Mouse (Mus musculus) spleen, postnatal 36 days (tissue): ENCODE measurements at regions not wholly inside any gene's neighbourhood (a gene's known extent, or its start where the extent isn't known, plus 50 kb on each side); places are given as distances from the start of the nearest gene placed in this dataset.

ENCODE experiments used
- DNase-seq, 2 experiments: peaks; one replicate each; pipeline ENCODE4 v3.0.0; 2022; ENCODE audit warnings: low spot score in 2 of 2, mixed read lengths in 1 of 2

DNA sequence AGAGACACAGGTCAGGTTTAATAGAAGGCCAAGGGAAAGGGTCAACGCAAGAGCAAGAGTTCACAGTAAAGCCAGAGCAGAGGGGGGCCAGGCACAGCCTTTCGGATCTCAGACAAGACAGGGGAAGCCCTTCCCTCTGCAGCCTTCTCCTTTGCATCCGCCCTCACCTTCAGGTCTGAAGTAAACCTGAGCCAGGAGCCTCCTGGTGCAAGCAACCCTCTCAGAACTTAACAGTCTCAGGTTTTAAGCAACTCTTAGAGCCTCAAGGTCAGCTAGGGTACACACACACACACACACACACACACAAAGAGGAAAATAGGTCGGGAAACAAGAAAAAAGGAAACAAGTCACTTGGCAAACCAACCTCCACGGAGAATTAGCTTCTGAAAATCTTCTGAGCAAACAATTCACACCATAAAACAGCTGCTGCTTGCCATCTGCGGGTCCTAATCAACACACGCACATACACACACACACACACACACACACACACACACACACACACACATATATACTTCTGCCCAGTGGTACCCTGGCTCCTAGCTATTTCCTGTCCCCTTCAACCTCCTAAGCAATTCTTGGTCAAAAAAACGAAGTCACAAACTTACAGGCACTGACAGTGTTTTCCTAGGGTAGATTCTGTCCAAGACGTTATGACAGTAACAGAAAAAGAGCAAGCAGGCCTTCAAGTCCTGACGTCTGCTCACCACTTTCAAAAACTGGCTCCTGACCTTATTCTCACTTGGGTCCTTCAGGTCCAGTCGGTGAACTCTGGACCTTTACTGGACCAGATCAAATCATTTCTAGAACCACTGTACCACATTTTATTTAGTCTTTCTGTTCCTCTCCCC lies 196.4 kb downstream of the Sox4 start:
- peak in 1 of 2 experiments; percentile 18 for DNase-seq

DNA sequence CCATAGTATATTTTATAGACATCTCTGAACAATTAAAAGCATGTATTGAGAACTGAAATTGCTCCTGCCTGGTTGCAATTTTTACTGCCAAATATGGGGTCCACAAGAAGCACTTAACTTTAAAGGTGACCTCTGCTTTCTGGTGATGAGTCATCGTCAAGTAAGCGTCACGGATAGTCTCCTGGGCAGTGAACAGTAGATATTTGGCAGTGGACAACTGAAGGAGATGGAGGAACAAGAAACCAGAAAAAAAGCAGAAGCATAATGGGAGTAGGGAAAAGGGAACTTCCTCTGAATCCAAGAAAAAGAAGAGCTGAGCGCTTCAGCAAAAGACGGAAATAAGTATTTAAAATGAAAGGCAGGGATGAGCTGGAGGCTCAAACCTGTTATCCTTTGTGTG lies 199.3 kb downstream of the Sox4 start:
- DNase-seq: no peak

DNA sequence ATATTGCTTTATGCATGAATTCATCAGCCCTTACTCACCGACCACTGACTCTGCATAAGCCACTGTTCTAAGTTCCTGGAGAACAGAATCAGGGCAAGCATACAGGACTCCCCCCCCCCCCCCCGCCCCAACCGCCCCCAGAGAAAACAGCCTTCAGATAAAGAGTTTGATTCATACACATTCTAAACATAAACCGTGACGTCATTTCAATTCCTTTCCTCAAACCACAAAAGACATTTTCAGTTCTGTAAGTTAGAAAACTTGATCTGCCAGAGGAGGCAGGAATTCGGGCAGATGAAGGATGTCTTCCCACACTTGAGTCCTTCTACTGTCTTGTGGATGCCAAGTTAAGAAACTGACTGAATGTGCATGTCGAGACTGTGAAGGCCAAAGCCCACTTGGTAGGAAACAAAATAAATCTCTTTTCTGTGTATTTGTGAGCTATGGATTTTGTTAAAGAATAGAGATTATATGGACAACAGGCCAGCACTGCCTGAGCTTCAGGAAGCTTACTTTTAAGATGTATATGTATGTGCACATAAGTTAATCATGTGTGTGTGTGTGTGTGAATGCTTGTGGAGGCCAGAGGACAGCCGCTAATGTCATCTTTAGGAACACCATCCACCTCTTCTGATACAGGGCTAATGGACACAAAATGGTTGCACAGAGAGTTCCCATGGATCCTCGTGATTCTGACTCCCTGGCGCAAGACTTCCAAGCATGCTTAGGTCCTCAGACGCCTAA lies 202.4 kb downstream of the Sox4 start:
- DNase-seq: no peak

DNA sequence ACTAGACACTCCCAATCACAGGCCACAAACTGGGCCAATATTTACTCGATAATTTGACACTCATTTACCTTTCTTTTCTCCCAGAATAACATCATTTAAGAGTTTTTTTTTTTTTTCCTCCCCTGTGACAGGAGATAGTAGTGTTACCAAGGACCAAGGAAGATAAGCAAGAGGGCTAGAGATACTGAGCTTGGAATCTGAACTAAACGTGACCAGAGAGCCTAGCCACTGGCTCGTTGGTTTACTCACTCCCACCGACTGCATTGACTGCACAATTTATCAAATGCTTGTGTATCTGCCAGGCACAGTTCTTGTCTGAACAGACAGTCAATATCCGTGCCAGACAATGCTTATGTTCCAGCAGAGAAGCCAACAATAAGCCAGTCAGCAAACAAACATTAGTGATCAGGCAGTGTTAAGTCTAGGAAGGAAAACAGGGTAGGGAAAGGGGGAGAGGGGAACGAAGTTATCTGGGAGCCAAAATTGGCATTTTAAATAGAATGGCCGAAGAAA lies 213.3 kb downstream of the Sox4 start:
- DNase-seq: no peak

DNA sequence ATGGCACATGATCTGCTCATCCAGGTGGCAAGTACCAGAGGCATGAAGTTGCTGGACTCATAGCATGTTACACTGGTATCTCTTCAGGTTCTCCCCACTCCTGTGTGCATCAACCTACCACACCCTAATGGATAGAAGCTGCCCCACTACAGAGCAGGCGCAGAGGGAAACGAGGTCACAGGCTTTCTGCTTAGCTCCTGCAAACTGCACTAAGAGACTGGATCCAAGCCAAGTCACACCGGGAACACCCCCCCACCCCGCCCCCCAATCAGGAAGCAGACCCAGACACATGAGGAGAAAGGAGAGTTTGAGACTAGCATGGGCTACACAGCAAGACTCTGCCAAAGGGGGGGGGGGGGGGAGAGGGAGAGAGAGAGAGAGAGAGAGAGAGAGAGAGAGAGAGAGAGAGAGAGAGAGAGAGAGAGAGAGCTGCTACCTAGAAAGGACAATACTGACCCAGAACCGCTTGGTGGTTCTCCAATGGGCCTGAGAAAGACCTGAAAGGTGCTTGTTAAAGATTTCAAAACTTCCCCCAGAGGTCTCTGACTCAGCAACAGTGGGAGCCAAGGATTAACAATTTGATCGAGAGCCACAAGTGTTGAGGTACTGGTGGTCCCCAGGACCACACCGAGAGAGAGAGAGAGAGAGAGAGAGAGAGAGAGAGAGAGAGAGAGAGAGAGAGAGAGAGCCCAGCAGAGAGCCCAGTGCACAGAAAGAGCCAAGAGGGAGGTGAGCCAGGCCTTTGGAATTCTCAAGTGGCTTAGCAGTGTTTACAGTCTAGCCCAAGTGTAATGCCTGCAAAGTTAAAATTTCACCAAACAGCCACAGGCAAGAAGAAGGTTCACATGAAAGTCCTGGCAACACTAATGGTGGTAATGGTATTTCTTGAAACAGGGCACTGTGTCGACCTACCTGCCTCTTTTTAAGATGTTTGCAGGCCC lies 215.1 kb downstream of the Sox4 start:
- DNase-seq: no peak

DNA sequence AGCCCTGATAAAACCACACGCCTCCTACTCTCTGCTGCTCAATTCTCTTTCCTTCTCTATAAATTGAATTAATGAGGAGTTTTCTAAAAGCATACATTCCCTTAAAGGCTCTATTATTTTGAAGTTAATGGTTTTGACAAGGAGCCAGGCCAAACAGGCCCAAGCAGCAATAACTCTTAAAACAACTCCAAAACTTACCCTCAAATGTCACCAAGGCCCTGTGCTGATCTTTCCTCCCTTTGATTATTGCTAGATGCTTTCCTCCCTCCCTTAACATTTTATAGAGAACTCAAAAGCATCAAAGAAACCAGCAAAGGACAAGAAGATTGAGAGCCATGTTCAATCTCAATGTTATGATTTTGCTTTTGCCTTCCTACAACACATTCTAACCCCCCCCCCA lies 221.0 kb downstream of the Sox4 start:
- DNase-seq: no peak

DNA sequence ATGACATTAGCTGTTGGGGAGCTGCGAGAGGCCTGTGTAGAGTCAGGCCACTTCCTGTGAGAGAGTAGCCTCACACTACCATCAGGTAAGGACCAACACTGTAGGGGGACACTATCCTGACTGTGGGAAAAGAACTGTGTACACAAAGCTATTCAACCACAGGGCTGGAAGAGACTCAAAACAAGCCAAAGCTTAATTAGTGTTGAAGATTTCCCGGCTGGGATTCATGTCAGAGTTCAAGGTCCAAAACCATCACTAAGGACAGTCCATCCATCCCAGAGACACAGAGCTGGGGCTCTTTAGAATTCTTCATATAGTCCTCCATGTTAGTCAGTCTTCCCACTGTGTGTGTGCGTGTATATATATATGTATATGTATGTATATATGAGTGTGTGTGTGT lies 221.5 kb downstream of the Sox4 start:
- DNase-seq: no peak

DNA sequence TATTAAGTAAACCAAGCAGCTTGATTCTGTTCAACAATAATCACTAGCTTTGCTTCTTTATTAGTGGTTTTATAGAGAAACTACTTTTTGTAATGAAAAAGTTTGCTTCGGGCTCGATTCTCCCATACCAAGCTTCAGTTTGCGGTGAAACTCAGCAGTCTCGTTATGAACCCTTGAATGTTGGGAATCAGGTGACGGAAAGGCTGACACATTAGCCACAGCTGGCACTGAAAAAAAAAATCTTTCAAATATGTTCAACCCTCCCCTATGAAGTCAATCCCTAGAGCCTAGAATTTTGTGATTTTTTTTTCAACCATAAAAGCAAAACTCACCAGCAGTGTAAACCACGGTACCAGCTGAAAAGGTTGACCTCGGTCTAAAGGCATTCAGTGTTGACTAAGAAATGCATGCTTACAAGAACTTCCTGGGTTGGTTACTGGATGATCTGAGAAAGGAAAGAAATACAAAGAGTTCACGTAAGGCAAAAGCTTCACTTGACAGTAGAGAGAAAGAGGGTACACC lies 223.4 kb downstream of the Sox4 start:
- no peak for DNase-seq

DNA sequence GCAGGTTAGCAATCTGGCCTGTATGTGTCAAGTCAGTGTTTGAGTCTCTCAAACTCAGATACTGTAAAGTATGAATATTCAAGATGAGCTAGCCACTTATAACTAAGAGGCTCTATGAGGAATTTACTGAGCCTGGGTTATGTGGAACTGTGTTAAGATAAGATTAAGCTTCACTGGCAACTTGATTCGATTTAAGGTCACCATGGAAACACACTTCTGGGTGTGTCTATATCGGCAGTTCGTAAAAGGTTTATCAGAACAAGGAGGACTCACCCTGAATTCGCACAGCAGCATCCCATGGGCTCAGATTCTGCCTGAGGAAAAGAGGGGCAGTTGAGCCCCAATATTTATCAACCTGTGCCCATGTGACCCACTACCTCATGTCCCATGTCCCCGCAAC lies 224.7 kb downstream of the Sox4 start:
- DNase-seq: no peak

DNA sequence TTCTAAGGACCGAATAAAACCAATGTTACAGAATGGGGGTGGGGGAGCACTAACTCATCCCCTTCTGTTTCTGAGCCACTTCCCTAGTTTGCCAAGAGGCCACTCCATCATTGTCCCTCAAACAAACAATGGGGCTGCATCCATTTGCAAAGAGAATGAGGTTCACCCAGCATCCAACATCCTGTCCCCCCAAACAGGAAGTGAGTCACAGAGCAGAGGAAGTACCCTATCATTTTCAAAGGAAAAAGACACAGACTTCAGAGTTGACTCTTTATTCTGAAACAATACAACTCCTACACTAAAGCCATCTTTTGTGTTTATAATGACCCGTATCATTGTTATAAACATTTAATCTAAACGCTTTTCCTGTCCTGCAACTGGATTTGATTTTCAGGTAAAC lies 229.2 kb downstream of the Sox4 start:
- no peak for DNase-seq

DNA sequence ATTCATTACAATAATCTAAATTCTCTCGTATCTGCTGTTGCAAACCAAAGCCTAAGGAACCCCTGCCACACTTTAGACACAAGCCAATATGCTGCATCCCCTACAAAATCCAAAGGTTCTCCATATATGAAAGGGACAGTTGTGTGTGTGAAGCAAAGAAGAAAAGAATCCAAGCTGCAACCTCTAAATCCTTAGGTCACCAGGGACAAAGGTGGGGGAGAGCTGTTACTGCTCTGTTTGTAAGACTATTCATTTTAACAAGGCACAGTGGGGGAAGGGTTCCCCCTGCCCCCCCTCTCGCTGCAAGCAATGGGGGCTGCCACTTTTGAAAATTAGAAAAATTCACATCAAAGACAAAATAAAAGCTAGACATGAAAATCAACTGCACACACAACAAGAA lies 231.4 kb downstream of the Sox4 start:
- no peak for DNase-seq

DNA sequence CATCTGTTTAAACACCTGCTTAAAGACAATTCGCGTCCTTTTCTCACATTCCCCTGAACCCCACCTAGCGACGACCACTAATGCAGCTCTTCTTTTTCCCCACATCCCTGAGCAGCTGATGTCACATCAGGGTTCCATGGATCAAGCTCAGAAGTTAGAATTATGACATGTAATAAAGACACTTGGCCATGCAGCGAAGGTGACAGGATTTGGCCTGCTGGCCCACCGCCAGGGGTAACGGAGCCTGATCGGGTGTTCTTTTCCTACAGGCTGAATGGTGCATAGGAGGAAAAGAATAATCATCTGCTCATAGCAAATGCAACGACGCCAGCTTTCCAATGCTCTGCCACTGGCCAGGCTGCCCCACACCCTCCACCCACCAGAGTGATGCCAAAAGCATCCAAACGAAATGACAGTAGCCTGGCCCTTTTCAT lies 231.9 kb downstream of the Sox4 start:
- no peak for DNase-seq

DNA sequence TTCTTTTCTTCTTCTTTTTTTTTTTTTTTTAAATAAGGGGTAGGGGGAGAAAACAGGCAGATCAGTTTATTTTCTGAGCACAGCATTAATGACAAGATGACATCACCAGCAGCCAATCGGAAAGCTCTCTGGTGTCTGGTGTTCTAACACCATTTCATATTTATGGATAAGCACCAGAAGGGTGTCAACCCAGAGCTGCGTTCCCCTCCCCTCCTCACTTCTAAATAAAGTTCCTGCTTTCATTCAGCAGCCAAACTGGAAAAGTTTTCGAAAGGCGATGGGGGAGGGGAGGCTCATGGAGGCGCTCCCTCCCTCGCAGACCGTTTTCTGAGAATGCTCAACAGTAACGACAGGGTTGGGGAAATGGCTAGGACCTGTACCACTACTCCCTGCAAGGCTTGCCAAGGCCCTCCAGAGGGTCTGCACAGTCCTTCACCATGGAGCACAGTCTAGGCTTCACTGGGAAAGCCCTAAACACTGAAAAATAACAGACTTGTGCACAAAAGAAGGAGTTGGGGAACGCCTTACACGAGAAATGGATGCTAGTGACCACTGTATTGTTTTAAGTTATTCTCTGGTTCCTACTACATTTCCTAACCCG lies 232.8 kb downstream of the Sox4 start:
- DNase-seq: no peak

DNA sequence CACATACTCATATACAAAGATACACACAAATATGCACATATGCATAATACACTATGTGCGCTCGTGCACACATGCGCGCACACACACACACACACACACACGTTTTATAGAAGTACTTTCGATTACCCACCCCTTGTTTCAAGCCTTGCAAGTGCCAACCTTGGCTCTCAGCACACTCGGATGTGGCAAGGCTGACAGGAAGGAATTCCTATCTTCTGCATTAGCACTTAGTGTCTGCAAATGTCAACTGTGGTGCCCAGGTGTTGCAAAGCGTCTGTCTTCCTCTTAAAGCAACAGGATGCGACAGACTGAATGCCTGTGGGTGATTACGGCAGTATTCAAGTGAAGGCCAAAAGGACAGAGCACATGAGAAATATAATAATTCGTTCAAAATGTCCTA lies 233.3 kb downstream of the Sox4 start:
- peak in 1 of 2 experiments; percentile 2 for DNase-seq

DNA sequence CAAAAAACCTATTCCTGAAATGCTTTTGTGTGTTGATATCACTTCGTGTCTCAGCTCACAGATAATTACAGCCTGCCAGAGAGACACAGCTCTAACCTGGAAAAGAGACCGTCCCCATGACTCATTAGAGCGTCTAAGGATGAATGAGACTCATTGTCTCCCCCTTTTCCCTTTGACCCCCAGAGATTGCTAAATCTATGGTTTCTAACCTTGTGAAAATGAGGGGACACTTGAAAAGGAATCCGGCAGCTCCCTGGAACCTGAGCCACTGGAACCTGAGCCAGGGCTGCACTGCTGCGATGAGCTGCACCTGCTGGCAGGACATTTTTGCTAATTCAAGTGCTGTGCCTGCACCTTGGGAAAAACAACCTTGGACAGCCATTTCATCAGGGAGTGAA lies 234.6 kb downstream of the Sox4 start:
- DNase-seq: no peak

DNA sequence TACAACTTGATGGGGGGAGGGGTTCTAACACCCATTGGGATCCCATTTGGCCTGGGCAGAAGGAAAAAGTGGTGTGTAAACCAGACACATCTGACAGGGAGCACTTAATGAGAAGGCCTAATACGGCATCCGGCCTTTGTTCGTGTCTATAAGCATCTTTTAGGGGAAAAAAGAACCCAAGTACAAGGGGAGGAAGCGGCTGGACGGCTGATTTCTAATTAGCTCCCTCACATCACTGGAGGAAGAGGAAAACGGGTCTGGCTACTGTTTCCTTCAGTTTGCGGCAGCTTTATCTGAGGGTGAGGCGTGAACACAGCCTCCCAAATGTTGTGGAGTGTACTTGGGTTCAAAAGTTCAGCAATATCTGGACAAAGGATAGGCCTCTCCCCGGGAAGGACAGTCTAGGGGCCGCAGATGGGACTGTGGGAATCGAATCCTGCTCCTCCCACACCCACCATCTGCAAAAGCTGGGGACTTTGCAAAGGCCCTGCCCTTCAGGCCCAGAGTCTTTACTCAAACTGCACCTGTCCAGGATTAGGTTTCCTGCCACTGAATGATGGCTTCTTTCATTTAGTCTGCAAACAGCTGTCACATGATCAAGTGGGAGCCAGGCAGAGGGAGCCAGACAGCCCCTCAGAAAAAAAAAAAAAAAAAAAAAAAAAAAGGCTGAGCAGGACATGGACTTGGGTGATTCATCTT lies 235.2 kb downstream of the Sox4 start:
- no peak for DNase-seq

DNA sequence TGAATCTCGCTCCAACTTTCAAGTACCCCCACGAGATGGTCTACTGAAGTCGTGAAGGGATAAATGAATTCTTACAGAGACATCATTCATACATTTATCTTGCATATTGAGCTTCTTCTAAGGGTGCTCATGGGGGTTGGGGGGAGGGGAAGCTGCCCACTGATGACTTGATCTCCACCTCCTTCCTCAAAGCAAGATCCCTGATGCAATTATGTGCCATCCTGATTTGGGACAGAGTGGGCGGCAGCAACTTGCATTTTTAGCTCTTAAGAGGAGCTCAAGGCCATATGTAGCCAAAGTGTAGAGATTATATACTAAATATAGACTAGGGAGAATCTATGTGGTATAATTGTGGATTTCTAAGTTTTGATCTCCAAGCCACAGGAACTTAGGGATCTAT lies 236.1 kb downstream of the Sox4 start:
- DNase-seq: no peak

DNA sequence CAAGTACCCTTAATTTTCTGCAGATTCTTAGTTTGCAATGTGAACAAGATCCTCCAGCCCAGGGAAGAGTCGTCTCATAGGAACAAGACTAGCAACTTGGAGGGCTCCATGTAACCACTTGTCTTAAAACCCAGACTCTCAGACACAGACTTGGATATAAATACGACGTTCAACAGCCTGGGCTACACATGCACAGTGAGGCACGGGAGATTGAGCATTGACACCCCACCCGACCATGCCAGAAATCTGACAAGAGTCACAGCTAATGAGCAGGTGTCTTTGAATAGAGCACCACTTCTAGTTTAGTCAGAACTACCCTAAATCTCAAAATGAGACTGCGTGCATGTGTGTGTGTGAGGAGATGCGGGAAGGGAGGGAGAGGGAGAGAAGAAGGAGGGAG lies 243.5 kb downstream of the Sox4 start:
- no peak for DNase-seq

DNA sequence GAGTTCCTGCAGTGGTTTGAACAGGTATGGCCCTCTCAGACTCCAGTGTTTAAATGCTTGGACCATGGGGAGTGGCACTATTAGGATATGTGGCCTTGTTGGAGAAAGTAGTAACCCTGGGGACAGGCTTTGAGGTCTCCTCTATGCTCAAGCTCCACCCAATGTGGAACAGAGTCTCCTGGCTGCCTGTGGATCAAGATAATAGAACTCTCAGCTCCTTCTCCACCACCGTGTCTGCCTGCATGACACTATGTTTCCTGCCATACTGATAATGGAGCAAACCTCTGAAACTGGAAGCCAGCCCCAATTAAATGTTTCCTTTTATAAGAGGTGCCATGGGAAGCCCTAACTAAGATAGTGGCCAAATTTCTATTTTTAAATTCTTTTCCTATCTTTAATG lies 252.2 kb downstream of the Sox4 start:
- DNase-seq: no peak

DNA sequence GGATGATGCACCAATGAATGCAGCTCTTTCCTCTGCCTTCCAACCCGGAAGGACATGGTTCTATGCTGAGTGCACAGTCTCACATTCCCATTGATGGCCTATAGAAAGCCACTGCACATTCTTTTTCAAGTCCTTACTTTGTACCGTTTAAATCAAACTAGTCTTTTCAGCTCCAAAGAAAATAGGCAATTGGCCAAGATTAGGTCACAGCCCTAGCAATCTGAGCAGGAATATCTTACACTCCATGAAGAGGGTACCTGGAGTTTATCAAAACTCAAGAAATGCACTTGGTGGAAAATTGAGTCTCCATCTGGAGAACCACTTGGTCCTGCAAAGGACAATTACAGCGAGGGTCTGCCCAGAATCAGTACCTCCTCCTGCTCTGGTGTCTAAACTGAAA lies 253.4 kb downstream of the Sox4 start:
- DNase-seq: no peak
